Mouse (Mus musculus) thymus, postnatal 4 days (tissue): ENCODE results near the gene Onecut3.
A peak's percentile ranks its signal among the peaks of the same experiment; 100 is the strongest.

Experiments
- DNase-seq: peaks from one replicate; pipeline ENCODE4 v3.0.0; 2021

The Onecut3 gene

DNA sequence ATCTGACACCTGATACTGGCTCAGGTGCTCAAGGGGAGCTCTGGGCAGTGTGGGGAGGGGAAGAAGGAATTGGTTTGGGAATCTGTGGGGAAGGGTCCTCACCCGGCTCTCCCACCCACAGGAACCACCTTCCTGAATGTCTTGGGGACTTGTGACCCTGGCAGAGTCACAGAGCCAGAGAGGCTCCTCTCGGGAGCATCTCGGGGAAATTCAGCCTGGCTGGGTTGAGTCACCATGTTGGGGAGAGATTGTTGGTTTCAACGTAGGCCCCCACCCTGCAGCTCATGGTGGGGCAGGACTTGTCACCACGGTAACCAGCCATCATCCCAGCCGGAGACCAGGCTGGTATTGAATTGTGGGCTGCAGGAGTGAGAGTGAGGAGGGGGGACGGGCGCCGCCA lies 10.1 kb downstream of the Onecut3 start:
- no peak for DNase-seq

DNA sequence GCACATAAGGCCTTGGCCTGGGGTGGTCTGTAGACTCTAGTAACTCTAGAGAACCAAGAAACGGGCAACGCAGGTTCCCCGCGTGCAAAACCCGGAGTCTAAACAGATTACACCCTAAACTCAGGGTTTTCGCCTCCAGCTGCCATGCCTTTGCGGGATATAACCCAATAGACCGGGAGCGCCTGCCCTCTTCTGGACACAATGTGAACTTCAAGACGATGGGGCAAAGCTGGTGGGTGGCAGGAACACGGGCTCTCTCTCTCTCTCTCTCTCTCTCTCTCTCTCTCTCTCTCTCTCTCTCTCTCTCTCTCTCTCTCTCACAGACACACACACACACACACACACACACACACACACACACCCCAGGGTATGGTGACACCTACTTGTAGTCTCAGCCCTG lies 11.6 kb downstream of the Onecut3 start:
- peak; percentile 87 for DNase-seq

DNA sequence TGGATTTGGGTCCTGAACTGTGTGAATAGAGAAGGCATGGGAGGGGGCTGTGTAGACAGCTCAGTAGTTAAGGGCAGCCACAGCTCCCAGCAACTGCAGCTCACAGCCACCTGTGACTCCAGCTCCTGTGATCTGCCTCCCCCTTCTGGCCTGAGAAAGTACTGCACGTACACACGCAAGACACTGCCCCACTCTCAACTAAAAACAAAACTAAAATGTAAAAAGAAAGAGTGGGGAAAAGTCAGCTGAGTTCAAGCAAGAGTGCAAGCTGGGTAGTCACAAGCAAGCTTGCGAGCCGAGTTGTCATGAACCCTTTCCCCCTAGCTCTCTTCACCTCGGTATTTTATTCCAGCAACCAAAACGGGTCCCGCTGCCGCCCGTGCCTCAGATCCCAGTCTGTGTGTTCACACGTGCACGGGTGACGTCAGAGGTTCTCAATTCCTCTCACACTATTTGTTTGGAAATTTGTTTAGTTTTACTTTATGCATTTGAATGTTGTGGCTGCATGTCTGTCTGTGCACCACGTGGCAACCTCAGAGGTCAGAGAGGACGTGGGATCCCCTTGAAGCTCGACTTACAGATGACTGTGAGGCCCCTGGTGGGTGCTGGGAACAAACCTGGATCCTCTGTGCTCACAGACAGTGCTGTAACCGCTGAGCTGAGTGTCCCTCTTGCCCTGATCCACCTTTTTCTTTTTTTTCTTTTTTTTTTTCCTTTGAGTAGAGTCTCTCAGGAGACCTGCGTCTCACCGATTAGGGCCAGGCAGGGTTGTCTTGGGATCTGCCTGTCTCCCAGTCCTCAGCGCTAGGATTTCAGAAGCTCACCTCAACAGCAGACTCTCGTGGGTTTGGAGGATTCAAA lies 15.0 kb downstream of the Onecut3 start:
- peak; percentile 93 for DNase-seq

DNA sequence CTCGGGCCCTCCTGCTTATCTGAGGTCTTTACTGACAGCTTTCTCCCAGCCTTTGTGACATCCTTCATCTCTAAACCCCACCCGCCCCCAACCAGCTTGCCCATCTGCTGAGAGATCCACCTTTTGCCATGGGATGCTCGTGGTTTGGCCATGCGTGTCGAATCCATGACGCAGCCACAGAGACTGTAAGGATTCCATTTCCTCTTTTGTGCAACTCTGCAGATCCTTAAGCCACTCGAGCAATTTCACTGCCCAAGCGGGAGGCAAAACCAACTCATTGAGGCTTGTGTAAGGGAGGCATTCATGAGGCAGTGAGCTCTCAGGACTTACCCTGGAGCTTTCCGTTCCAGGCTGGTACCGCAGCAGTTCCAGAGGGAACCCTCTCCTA lies 15.6 kb downstream of the Onecut3 start:
- no peak for DNase-seq

DNA sequence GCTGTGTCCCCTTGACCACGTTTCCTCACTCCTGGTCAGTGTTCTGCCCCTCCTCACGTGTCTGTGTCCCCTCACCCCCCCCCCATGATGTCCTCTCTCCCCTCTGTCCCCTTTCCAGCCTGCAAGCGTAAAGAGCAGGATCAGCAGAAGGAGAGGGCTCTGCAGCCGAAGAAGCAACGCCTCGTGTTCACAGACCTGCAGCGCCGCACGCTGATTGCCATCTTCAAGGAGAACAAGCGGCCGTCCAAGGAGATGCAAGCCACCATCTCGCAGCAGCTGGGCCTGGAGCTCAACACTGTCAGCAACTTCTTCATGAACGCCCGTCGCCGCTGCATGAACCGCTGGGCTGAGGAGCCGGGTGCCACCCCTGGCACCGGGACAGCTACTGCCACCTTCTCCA lies 19.1 kb downstream of the Onecut3 start:
- no peak for DNase-seq

DNA sequence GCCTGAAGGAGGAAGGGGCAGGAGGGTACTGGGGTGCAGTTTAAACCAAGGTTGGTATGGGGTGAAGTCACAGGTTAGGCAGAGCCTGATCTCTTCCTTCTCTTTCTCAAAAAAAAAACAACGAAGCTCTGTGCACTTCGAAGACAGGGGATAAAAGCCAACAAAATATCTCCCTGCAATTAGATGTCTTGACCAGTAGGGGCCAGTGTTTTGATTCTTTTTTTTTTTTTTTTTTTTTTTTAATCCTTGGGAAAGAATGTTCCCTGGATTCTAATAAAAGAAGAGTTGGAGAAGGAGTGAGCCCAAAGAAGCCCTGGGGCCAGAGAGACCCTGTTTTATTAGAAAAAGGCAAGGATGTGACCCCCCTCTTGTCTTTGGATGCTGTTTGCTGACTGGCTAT lies 24.7 kb downstream of the Onecut3 start:
- DNase-seq: no peak

DNA sequence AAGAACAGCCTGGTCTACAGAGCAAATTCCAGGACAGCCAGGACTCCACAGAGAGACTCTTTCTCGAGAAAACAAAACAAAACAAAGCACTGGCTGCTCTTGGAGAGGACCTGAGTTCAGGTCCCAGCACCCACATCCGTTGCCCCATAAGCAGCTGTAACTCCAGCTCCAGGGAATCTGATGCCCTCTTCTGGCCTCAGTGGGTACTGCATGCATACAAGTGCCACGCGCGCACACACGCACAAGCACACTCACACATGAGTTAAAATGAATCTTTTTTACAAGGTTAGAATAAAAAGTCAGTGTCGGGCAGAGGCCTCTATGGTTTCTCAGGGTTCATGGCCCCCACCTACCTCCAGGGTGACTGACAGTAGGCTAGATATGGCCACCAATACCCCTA lies 28.7 kb downstream of the Onecut3 start:
- DNase-seq: peak; percentile 55

DNA sequence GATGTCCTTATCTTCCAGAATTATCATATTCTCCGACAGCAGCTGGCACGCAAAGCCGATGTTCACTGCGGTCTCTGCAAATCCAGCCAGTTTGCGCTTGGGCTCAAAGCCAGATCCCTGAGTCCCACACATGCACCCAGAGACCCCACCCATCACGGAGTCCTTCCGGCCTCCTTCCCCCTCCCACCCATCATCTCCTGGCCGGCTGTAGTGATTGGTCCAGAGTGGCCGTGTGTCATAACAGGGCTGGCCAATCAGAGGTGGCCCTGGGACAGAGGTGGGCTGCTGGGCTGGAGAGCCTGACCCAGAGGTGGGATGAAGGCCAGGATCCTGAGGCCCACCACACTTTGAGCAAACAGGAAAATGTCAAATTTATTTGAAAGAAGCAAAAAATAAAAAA lies 31.5 kb downstream of the Onecut3 start:
- no peak for DNase-seq

DNA sequence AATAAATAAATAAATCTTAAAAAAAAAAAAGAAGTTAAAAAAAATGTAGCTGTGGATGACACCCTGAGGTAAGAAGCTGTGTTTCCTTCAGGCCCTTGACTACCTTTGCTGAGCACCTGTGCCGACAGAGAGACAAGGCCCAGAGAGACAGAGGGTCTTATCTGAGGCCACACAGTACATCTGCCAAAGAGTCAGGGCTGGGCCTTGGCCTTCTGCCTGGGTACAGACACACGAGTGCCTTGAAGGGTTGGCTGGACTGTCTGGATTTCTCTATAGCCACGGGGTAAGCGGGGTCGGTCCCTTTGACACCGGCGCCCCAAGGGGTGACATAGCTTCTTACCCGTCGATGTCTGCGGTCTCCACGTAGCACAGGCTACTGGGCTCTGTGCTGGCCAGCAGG lies 38.1 kb downstream of the Onecut3 start:
- no peak for DNase-seq

DNA sequence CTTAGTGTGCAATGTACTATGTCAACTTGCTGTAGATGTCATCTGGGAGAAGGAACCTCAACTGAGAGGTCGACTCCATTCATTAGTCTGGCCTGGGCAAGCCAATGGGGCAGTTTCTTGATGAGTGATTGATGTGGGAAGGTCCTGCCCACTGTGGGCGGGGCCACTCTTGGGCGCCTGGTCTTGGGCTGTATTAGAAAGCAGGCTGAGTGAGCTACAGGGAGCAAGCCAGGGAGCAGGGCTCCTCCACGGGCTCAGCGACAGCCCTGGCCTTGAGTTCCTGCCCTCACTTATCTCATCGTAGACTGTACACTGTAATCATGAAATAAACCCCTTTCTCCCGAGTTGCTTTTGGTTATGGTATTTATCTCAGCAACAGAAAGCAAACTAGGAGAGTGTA lies 39.1 kb downstream of the Onecut3 start:
- DNase-seq: no peak

DNA sequence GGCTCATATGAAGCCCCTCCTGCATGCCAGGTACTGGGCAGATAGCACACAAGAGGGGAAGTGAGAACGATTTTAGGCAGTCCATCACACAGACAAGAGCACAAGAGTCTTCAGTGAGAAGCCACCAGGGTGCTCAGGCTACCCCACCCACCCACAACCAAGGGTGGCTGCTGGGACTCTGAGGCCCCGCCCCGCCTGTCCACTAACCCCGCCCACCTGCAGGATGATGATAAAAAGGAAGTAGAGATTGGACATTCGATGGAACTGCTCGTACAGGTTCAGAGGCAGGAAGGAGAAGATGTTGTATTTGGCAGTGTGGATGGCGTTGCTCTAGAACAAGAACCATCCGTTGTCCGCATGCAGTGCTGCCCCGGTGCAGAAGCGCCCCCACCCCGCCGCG lies 40.4 kb downstream of the Onecut3 start:
- peak; percentile 60 for DNase-seq

DNA sequence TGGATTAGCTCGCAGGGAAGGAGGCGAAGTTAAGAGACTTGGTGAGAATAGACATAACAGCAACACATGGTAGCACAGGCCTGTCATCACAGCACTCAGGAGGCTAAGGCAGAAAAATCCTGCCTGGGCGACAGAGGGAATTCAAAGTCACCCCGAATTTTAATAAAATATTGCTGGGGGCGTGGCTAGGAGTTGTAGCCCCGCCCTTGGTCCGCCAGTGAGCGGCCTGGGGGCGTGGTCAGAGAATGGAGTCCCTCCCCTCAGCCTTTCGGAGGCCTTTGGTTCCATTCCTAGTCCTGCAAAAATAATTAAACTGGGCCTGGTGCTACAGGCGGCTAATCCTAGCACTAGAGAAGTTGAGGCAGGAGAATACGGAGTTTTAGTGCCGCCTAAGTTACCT lies 41.1 kb downstream of the Onecut3 start:
- peak; percentile 48 for DNase-seq

DNA sequence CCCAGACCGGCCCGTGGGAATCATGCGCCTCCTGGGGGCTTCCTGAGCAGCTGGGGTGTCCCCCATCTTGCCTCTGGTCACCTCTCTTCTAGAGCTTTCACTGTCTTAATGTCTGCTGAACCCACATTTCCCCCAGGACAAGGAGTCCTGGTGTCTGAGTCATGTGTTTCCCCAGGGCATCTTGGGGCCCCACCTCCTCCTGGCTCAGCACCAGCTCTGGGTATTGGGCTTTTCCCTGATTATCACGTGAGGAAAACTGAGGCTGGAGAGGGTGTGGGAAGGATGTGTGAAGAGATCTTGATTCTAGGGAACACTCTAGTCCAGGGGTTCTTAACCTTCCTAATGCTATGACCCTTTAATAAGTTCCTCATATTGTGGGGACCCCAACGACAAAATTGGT lies 43.5 kb downstream of the Onecut3 start:
- no peak for DNase-seq

DNA sequence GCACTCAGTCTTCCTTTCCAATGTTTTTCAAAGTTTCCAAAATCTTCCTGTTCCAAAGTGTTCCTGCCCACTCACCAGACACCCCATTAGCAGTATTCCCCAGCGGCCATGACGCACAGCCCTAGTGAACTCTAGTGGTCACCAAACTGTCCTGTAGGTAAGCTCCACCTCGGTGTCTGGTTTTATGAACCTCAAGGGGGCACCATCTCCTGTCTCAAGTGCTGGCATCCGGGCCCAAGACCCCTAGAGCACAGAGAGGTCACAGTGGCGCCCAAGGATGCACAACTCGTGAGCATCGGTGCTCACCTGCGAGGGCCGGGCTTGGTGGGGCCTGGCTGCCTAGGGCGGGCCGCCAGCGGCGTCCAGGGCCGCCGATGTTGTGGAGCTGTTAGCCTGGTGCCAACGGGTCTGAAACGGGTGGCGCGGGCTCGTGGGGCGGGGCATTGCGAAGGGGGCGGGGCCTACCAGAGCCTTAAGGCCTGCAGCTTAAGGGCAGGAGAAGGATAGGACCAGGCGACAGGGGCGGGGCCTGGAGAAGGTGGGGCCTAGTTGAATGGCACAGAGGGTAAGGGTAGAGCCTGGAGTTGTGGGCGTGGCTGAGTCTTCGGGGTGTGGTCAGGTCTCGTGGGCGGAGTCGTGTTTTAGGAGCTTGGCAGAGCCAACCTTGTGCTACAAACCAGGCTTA lies 44.2 kb downstream of the Onecut3 start, which contains the start of gene Atp8b3:
Atp8b3 (minus strand) TSS at position 415 of the 685 bp plus-strand sequence.
- peak; percentile 95 for DNase-seq

DNA sequence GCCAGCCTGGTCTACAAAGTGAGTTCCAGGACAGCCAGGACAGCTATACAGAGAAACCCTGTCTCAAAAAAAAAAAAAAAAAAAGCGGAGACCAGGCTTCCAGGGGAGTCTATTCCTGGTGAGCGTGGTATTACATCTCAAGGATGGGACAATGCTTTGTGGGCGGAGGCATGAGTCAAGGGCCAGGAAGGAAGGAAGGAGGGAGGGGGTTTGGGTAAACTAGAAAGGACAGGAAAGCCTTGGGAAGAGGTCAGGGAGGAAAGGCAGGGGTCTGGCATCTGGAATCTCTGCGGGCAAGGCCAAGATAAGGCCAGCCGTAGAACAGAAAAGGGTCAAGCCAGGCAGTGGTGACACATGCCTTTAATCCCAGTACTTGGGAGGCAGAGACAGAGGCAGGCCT lies 44.9 kb downstream of the Onecut3 start:
- no peak for DNase-seq

DNA sequence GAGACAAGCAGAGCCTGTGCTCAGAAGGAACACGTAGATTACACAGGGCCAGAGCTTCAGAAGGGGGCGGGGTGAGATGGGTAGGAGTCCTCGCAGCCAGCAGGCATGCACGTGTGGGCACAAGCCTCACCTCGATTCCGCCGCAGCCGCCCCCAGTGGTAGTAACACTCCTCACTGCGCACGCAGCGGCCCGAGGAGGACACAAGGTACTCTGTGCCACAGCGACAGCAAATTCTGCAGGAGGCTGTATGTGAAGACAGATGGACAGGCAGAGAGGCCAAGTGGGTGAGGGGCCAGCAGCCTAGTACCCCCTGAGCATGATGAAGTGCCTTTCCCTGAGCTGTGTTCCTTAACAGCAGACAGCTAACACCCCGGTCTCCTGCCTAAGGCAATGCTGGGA lies 49.2 kb downstream of the Onecut3 start:
- DNase-seq: no peak

DNA sequence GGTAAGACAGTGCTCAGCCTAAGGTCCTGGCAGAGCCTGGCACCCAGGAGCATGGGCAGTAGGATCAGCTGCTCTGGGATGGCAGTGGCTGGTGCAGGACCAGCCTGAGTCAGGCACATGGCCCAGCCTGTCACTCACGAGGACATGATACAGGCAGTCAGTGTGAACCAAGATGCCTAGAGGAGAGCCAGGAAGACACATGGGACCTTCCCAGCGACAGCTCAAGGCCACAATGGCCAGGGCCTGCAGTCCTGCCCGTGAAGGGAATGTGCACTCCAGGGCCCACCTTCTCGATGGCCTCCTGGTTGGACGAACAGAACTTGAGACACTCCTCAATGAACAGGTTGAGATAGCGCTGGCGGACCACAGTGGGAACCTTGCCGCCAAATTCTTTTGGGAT lies 51.0 kb downstream of the Onecut3 start:
- no peak for DNase-seq

DNA sequence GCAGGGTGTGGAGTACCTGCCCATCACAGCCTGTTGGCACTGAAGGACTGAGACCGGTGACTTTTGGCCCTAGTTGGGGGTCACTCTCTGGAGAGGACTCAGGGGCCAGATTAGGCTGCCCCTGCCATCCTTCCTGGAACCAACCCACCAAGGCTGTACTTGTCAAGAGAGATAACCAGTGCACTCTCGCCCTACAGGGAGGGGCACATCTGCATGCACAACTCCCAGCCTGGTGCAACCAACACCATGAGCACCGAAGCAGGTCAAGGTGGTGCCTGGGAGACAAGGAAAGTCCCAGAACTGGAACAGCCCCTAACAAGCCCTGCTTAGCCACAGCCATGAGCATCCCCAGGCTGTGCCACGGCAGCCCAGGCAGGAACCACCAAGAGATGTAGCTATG lies 52.3 kb downstream of the Onecut3 start:
- no peak for DNase-seq

DNA sequence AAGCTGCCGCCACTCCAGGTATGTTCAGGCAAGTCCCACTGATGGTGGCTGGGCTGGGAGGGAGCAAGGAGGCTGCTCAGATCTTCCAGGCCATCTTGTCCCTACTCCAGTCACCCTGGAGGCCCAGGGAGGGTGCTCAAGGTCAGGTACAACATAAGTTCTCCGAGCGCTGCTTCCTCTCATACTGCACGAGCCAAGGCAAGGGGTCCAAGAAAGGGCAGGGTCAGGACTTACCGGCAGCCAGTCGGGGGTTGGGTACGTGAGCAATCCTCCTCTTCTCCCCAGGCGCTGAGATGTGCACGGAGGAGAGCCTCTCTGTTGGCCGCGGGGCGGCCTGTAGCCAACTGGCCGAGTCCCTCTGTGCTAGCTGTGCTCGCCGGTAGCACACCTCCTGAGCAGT lies 52.9 kb downstream of the Onecut3 start:
- no peak for DNase-seq

DNA sequence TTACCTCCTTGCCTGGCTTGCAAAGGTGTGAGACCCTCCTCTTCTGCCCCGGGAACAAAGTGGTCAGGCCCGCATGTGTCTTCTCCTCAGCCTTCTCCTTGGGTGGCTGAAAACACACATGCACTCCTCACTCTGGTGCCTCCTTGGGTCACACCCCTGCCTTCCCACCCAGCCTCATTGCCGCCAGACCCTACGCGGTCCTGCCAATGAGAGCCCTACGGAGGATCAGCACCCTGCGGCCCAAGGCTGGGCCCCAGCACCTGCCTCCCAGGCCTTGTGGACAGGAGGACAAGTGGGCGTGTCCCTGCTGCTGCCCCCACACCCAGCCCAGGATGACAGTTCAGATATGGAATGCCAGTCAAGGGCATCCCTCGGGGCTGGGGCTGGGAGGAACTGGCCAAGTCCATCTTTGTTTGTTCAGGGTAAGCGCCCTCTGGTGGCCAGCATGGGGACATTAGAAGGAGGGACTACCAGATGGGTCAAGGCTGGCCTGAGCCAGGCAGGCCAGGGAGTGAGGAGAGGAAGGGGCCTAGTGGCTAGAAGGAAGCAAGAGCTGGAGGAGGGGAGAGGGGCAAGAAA lies 53.9 kb downstream of the Onecut3 start:
- peak; percentile 64 for DNase-seq

DNA sequence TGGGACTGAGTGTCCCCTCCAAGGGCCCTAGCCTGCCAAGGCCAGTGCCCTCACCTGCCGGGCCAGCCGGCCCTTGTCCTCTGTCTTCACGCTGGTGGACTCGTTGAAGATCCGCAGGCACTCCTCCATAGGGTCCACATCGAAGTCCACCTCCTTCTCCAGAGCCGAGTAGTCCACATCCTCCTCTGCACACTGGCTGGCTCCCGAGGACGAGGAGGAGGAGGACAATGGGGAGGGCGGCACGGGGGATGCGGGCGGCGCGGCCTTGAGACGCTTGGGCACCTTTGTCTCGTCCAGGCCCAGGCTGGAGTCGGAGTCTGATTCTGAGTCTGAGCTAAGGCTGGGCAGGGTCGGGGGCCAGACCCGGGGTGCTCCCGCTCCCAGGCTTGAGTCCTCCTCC lies 54.6 kb downstream of the Onecut3 start:
- DNase-seq: no peak

DNA sequence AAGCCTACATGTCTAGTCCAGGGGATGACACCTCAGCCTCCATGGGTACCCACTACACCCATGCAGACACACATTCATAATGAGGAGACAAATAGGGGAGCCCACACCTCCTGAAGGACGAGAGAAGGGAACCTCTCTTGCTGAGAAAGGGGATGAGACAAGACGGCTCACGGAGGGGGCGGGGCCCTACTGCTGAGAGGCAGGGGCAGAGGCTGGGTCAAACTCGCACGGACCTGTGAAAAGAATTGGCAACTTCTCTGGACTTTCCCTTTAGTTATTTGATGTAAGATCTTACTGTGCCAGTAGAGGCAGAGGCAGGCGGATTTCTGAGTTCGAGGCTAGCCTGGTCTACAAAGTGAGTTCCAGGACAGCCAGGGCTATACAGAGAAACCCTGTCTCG lies 57.7 kb downstream of the Onecut3 start:
- DNase-seq: no peak

DNA sequence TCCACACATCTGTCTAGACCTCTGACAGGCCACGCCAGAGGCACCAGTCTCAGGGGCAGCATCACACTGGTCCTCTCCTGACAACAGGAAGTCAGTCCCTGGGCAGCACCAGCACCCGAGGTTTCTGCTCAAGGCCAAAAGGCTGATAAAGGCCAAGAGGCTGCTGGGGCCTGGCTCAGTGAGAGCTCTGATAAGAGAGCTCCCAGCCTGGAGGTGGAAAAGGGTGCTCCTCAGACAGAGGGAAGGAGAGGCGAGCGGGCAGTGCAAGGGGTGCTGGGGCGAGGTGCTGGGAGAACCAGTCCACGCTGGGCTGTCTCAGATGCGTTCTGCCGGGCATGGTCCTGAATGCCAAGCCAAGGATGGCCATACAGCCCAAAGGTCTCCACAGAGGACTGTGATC lies 58.9 kb downstream of the Onecut3 start:
- no peak for DNase-seq

DNA sequence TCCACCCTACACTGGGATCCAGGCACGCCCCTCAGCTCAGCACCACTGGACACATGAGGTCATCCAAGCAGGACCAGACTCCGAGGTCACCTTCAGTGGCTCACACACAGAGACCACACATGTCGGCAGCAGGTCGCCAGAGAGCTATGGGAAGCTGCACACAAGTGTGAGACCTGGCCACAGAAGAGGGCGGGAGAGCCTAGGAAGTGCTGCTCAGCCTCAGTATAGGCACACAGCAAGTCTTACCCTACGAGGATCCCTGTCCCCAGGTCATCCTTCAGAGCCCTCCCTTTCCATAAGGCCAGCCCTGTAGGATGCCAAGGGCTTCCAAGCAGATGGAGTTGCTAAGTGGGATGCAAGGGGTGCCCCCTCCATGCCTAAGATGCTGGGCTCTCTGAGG lies 59.4 kb downstream of the Onecut3 start:
- DNase-seq: no peak
